Mouse (Mus musculus): ENCODE measurements around the gene Ssh3. TPM values are rescaled to one million over a fixed set of nuclear protein-coding genes. Genes with fewer than 3 reads are reported as not detected.
"Not testable (repeated sequence)": the region's sequence is repeated elsewhere in the genome, so short reads cannot be mapped to it uniquely, and the experiment has no call there.

Gene Ssh3
- polyA plus RNA-seq, 1 experiment = 98.0 TPM

GRCm38 (mm10) chr19:4257216-4257896 lies 11.6 kb downstream of the Ssh3 start:
- no peaks in the 10 kb centered on the region; the same call in 1 of the 2 replicates for H3K4me1 ChIP-seq (ENCODE audit: control insufficient read depth, insufficient read depth, low read length)
- under 1% methylated on average over 41 of the region's 41 CpGs for WGBS
- TF ChIP-seq CTCF (IDR thresholded peaks at IDR 0.05; ENCODE audit: insufficient read depth, low read length) (peak; percentile 85), POLR2A (IDR thresholded peaks at IDR 0.05; ENCODE audit: borderline replicate concordance, extremely low read depth, low read depth, low read length) (no peak)
- H3K4me3 ChIP-seq (replicated peaks; ENCODE audit: extremely low read depth, low read depth, low read length) = peak overlapping the region; percentile 72
- DNase-seq = peak; percentile 89

GRCm38 (mm10) chr19:4255583-4256162 lies 13.3 kb downstream of the Ssh3 start:
- no peak overlapping the region for H3K4me3 ChIP-seq (replicated peaks; ENCODE audit: extremely low read depth, low read depth, low read length)
- WGBS = 79% methylated on average over 11 of the region's 11 CpGs
- H3K4me1 ChIP-seq (ENCODE audit: control insufficient read depth, insufficient read depth, low read length) = no peaks in the 10 kb centered on the region; the same call in 1 of the 2 replicates
- TF ChIP-seq POLR2A (IDR thresholded peaks at IDR 0.05; ENCODE audit: borderline replicate concordance, extremely low read depth, low read depth, low read length) (no peak), CTCF (IDR thresholded peaks at IDR 0.05; ENCODE audit: insufficient read depth, low read length) (peak; percentile 15; the same call in 1 of the 2 replicates)
- no peak for DNase-seq

GRCm38 (mm10) chr19:4254230-4254629 lies 14.8 kb downstream of the Ssh3 start:
- no peak for DNase-seq
- TF ChIP-seq POLR2A (IDR thresholded peaks at IDR 0.05; ENCODE audit: borderline replicate concordance, extremely low read depth, low read depth, low read length) = no peak
- no peak for TF ChIP-seq CTCF (IDR thresholded peaks at IDR 0.05; ENCODE audit: insufficient read depth, low read length)
- WGBS = 93% methylated on average over 7 of the region's 7 CpGs
- H3K4me1 ChIP-seq (ENCODE audit: control insufficient read depth, insufficient read depth, low read length) = no peaks in the 10 kb centered on the region; the same call in 1 of the 2 replicates
- H3K4me3 ChIP-seq (replicated peaks; ENCODE audit: extremely low read depth, low read depth, low read length) = no peak overlapping the region

- 65% methylated on average over 1 of the region's 1 CpGs for WGBS
- not testable (repeated sequence) for H3K4me3 ChIP-seq (replicated peaks; ENCODE audit: extremely low read depth, low read depth, low read length); DNase-seq; H3K4me1 ChIP-seq (ENCODE audit: control insufficient read depth, insufficient read depth, low read length)
Observed at GRCm38 (mm10) chr19:4248683-4249082, 20.3 kb downstream of the Ssh3 start.

- H3K4me3 ChIP-seq (replicated peaks; ENCODE audit: extremely low read depth, low read depth, low read length) = no peak overlapping the region
- H3K4me1 ChIP-seq (ENCODE audit: control insufficient read depth, insufficient read depth, low read length) = no peaks in the 10 kb centered on the region
- DNase-seq = no peak
- WGBS = 51% methylated on average over 1 of the region's 1 CpGs
- TF ChIP-seq POLR2A (IDR thresholded peaks at IDR 0.05; ENCODE audit: borderline replicate concordance, extremely low read depth, low read depth, low read length) = no peak
- no peak for TF ChIP-seq CTCF (IDR thresholded peaks at IDR 0.05; ENCODE audit: insufficient read depth, low read length)
Observed at GRCm38 (mm10) chr19:4247010-4247409, 22.0 kb downstream of the Ssh3 start.

- Histone ChIP-seq H3K4me1 (ENCODE audit: control insufficient read depth, insufficient read depth, low read length) (no peaks in the 10 kb centered on the region), H3K4me3 (replicated peaks; ENCODE audit: extremely low read depth, low read depth, low read length) (no peak overlapping the region)
- WGBS = 80% methylated on average over 6 of the region's 6 CpGs
- DNase-seq = no peak
- no peak for TF ChIP-seq CTCF (IDR thresholded peaks at IDR 0.05; ENCODE audit: insufficient read depth, low read length)
- TF ChIP-seq POLR2A (IDR thresholded peaks at IDR 0.05; ENCODE audit: borderline replicate concordance, extremely low read depth, low read depth, low read length) = no peak
Observed at GRCm38 (mm10) chr19:4244775-4245174, 24.2 kb downstream of the Ssh3 start.

- TF ChIP-seq POLR2A (IDR thresholded peaks at IDR 0.05; ENCODE audit: borderline replicate concordance, extremely low read depth, low read depth, low read length) = no peak
- no peak for TF ChIP-seq CTCF (IDR thresholded peaks at IDR 0.05; ENCODE audit: insufficient read depth, low read length)
- DNase-seq = no peak
- Histone ChIP-seq H3K4me1 (ENCODE audit: control insufficient read depth, insufficient read depth, low read length) (no peaks in the 10 kb centered on the region), H3K4me3 (replicated peaks; ENCODE audit: extremely low read depth, low read depth, low read length) (no peak overlapping the region)
- WGBS = 64% methylated on average over 3 of the region's 3 CpGs
Observed at GRCm38 (mm10) chr19:4242416-4242815, 26.6 kb downstream of the Ssh3 start.

GRCm38 (mm10) chr19:4240247-4240668 lies 28.7 kb downstream of the Ssh3 start:
- no peak for TF ChIP-seq CTCF (IDR thresholded peaks at IDR 0.05; ENCODE audit: insufficient read depth, low read length)
- TF ChIP-seq POLR2A (IDR thresholded peaks at IDR 0.05; ENCODE audit: borderline replicate concordance, extremely low read depth, low read depth, low read length) = no peak
- H3K4me1 ChIP-seq (ENCODE audit: control insufficient read depth, insufficient read depth, low read length) = no peaks in the 10 kb centered on the region
- DNase-seq = no peak
- WGBS = 58% methylated on average over 8 of the region's 8 CpGs
- H3K4me3 ChIP-seq (replicated peaks; ENCODE audit: extremely low read depth, low read depth, low read length) = no peak overlapping the region

- 68% methylated on average over 4 of the region's 4 CpGs for WGBS
- DNase-seq = no peak
- peaks cover 9% of the 10 kb centered on the region for H3K4me1 ChIP-seq (ENCODE audit: control insufficient read depth, insufficient read depth, low read length)
- H3K4me3 ChIP-seq (replicated peaks; ENCODE audit: extremely low read depth, low read depth, low read length) = no peak overlapping the region
- no peak for TF ChIP-seq CTCF (IDR thresholded peaks at IDR 0.05; ENCODE audit: insufficient read depth, low read length)
- TF ChIP-seq POLR2A (IDR thresholded peaks at IDR 0.05; ENCODE audit: borderline replicate concordance, extremely low read depth, low read depth, low read length) = no peak
Observed at GRCm38 (mm10) chr19:4234548-4234947, 34.4 kb downstream of the Ssh3 start.

- 79% methylated on average over 7 of the region's 7 CpGs for WGBS
- no peak for TF ChIP-seq POLR2A (IDR thresholded peaks at IDR 0.05; ENCODE audit: borderline replicate concordance, extremely low read depth, low read depth, low read length)
- TF ChIP-seq CTCF (IDR thresholded peaks at IDR 0.05; ENCODE audit: insufficient read depth, low read length) = no peak
- DNase-seq = no peak
- Histone ChIP-seq H3K4me3 (replicated peaks; ENCODE audit: extremely low read depth, low read depth, low read length) (no peak overlapping the region), H3K4me1 (ENCODE audit: control insufficient read depth, insufficient read depth, low read length) (peaks cover 9% of the 10 kb centered on the region)
Observed at GRCm38 (mm10) chr19:4232651-4233050, 36.3 kb downstream of the Ssh3 start.
